Mouse (Mus musculus) adrenal gland, postnatal 10 days (tissue): ENCODE data around the gene 1700016C15Rik. TPM values are rescaled to one million over a fixed set of nuclear protein-coding genes. Genes with fewer than 3 reads are reported as not detected.

Experiments
- DNase-seq: peaks from one replicate; pipeline ENCODE4 v3.0.0; 2021; ENCODE audit warnings: mixed read lengths
- total RNA-seq, 2 experiments: library from RNA; stranded (reverse); gene quantifications; 2 replicates each; pipeline ENCODE4 v1.2.3; 2021

1700016C15Rik gene
- total RNA-seq, 2 experiments from 2014 or later = not detected

GRCm38 (mm10) chr1:177717057-177717835 lies 12.4 kb upstream of the 1700016C15Rik start:
- no peak for DNase-seq

- no peak for DNase-seq
These were observed 11.1 kb upstream of the 1700016C15Rik start for GRCm38 (mm10) chr1:177718340-177719028.

- DNase-seq = no peak
These were observed 10.6 kb upstream of the 1700016C15Rik start for GRCm38 (mm10) chr1:177719029-177719427.

GRCm38 (mm10) chr1:177723786-177724185 lies 5.8 kb upstream of the 1700016C15Rik start:
- DNase-seq = no peak

GRCm38 (mm10) chr1:177726870-177727269 lies 2.7 kb upstream of the 1700016C15Rik start:
- DNase-seq = no peak

GRCm38 (mm10) chr1:177727883-177728525 lies 1.6 kb upstream of the 1700016C15Rik start:
- no peak for DNase-seq

GRCm38 (mm10) chr1:177731973-177732372 lies 2.4 kb downstream of the 1700016C15Rik start:
- no peak for DNase-seq

- no peak for DNase-seq
These were observed 8.0 kb downstream of the 1700016C15Rik start for GRCm38 (mm10) chr1:177737505-177738105.

GRCm38 (mm10) chr1:177740707-177741106 lies 11.1 kb downstream of the 1700016C15Rik start:
- no peak for DNase-seq

- DNase-seq = no peak
These were observed 12.5 kb downstream of the 1700016C15Rik start for GRCm38 (mm10) chr1:177742119-177742518.

GRCm38 (mm10) chr1:177744521-177745325 lies 15.1 kb downstream of the 1700016C15Rik start:
- DNase-seq = no peak

GRCm38 (mm10) chr1:177747869-177748540 lies 18.4 kb downstream of the 1700016C15Rik start:
- no peak for DNase-seq

GRCm38 (mm10) chr1:177753496-177753895 lies 23.9 kb downstream of the 1700016C15Rik start:
- DNase-seq = no peak

- no peak for DNase-seq
These were observed 27.6 kb downstream of the 1700016C15Rik start for GRCm38 (mm10) chr1:177757249-177757648.

GRCm38 (mm10) chr1:177768931-177769330 lies 39.3 kb downstream of the 1700016C15Rik start:
- DNase-seq = no peak

- DNase-seq = no peak
These were observed 47.8 kb downstream of the 1700016C15Rik start for GRCm38 (mm10) chr1:177777397-177777796.

GRCm38 (mm10) chr1:177792835-177793234 lies 63.2 kb downstream of the 1700016C15Rik start:
- DNase-seq = no peak

GRCm38 (mm10) chr1:177794866-177795265 lies 65.3 kb downstream of the 1700016C15Rik start:
- DNase-seq = no peak

GRCm38 (mm10) chr1:177795421-177796192 lies 66.0 kb downstream of the 1700016C15Rik start:
- DNase-seq = peak; percentile 69
